Mouse (Mus musculus) right cerebral cortex, adult 2 months (tissue): ENCODE measurements around the gene Rfx8.
A peak's percentile ranks its signal among the peaks of the same experiment; 100 is the strongest.
"Not testable (repeated sequence)": the region's sequence is repeated elsewhere in the genome, so short reads cannot be mapped to it uniquely, and the experiment has no call there.

Experiments used
- DNase-seq, 2 experiments: peaks; one replicate each; pipeline ENCODE4 v3.0.0; 2021 to 2022; ENCODE audit warnings: low spot score in 2 of 2

The Rfx8 gene

DNA sequence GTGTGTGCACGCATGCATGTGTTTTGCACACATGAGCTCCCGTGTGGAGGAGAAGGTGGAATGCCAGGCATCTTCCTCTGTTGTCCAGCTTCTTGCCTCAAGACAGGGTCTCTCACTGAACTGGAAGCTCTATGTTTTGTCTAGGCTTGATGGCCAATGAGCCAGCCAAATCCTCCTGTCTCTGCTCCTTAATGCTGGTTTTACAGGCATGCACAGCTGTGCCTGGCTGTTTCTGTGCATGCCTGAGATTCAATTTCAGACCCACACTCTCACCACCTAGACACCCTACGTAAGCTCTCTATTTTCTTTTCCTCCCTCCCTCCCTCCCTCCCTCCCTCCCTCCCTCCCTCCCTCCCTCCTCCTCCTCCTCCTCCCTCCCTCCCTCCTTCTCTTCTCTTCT lies 28.8 kb downstream of the Rfx8 start:
- no peak for DNase-seq

- no peak for DNase-seq
Observed at GRCm38 (mm10) chr1:39691061-39691460, 29.7 kb downstream of the Rfx8 start.

GRCm38 (mm10) chr1:39688573-39688972 lies 32.2 kb downstream of the Rfx8 start:
- no peak for DNase-seq

DNA sequence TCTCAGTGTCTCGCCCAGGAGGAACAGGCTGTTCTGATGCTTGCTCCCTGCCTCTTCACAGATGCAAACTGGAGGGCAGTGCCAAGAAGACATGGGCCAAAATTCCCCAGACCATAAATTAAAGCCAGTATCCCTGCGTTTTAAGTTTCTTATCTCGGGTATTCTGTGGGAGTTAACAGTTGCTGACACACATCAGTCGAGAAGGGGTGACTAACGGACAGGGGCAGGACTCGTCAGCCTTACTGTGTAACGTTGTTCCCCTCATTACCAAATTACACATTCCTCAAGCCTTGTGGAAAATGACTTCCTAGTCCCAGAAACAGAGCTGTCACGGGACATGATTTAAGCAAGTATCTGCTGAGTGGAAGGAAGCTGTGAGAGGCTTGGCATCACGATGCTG lies 33.5 kb downstream of the Rfx8 start:
- DNase-seq = no peak

DNA sequence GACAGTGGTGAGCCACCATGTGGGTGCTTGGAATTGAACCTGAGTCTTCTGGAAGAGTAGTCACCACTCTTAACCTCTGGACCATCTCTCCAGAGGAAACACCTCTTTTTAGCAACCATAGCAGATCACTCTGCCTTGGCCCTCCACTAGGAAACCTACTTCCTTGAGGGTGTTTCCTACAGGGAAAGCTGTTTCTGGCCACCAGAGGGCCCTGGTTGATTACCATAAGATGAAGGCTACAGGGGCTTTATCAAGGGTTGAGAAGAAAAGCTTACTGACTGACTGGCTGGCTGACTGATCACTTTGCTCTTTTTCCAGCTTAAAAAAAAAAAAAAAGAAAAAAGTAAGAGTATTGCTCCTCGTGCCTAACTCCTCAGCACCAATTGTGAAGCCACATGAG lies 35.0 kb downstream of the Rfx8 start:
- peak; percentile 83 to 84 for DNase-seq

GRCm38 (mm10) chr1:39681638-39682037 lies 39.2 kb downstream of the Rfx8 start:
- no peak for DNase-seq

- DNase-seq = no peak
Observed at GRCm38 (mm10) chr1:39680546-39680945, 40.3 kb downstream of the Rfx8 start.

- DNase-seq = no peak
Observed at GRCm38 (mm10) chr1:39678883-39679282, 41.9 kb downstream of the Rfx8 start.

DNA sequence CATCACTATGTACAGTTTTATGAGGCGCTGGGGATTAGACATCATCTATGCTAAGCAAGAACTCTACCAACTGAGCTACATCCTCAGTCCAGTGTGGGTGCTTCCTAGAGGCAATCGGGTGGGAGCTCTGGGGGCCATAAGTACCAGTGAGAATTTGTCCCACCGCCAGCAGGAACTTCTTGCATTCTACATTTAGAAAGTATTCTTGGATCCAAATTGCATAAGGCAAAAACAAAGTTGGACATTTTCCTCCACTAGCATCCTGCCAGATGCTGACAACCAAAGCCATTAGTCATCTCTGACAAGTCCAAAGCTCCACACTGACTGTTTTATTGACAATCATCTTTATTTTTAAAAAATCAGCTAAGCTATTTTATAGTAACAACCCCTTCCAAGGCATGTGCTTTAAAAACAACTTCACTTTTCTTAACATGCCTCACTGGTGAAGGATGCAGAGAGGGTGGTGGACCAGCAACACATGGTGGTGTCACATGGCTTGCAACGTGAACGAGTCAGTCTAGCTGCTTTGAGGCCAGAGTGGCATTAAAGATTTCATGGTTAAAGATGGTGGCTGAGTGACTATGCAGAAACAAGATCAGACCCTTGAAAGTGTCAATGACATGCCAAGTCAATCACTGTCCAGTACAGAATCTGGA lies 44.4 kb downstream of the Rfx8 start:
- peak; percentile 52 to 53 for DNase-seq

DNA sequence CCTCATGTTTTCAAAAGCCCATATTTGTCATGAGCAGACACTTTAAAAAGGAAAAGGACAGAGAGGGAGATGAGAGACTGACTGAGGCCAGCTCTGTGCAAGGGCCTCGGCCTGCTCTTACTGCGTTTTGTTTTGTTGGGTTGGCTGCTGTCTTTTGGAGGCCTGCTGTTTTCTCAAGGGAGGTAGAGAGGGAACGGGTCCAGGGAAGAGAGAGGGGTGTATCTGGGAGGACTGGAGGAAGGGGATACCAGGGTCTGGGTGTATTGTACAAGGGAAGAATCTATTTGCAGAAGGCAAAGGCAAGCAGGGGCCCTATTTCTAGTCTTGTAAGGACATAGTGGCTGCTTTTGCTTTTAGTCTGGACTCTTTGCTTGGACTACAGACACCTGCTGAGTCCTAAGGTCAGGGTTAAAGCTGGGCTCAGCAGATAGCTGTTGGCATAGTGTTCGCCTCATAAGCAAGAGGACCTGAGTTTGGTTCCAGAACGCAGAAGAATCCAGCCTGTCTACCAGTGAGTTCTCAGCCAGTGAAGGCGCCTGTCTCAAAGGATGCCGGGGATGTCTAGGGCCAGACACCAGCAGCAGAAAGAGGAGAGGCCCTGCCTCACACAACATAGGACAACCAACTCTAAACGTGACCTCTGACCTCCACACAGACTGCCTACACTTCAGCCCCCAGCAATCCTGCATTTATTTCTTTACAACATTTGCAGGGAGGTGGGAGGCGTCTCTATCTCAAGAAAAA lies 48.3 kb downstream of the Rfx8 start:
- no peak for DNase-seq

- DNase-seq = no peak
Observed at GRCm38 (mm10) chr1:39670211-39670935, 50.4 kb downstream of the Rfx8 start.

- no peak for DNase-seq
Observed at GRCm38 (mm10) chr1:39666751-39667252, 54.0 kb downstream of the Rfx8 start.

GRCm38 (mm10) chr1:39664039-39664625 lies 56.7 kb downstream of the Rfx8 start:
- no peak for DNase-seq

- no peak for DNase-seq
Observed at GRCm38 (mm10) chr1:39663050-39663449, 57.7 kb downstream of the Rfx8 start.

DNA sequence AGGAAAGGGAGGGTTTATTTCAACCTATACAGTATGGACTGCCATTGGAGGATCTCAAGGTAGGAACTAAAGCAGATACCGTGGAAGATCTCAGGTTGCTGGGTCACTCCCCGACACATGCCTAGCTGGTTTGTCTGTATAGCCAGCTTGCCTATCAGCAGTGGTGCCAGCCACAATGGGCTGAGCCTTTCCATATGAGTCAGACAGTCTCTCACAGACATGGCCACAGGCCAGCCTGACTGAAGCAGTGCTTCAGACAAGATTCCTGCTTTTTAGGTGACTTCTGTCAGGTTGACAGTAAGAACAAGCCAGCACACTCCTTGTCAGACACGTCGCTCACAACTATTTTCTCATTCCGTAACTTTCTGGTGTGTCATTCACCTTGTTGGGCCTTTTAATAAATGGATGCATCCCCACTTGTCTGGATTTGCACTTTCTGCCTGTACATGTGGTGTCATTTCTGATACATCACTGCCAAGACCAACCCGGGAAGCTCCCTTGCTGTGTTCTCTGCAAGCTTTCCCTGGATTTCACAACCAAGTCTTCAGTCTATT lies 63.7 kb downstream of the Rfx8 start:
- no peak for DNase-seq

DNA sequence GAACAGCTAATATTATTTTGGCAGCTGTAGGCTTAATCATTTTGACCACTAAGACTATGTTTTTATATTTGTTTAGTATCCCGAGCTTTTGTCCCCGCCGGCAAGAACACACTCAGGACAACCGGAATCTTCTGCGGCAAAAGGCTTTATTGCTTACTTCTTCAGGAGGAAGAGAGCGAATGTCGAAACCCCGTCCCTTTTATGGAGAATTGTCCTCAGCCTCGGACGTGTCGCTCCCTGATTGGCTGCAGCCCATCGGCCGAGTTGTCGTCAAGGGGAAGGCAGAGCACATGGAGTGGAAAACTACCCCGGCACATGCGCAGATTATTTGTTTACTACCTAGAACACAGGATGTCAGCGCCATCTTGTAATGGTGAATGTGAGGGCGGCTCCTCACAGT lies 65.9 kb downstream of the Rfx8 start:
- not testable (repeated sequence) for DNase-seq

DNA sequence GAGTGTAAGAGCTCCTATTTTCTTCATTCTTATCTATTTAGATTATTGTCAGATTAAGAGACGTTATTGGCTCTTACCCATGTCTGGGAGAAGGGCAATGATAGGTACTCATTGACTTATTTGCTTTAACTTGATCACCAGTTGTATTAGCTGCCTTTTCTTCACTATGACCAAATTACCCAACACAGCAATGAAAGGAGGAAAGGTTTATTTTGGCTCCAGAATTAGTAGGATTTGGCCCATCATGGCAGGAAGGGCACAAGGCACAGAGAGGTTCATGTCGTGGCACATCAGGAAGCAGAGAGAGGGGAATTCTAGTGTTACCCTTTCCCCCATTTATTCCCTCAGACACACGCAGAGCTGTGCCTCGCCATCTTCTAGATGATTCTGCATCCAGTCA lies 67.8 kb downstream of the Rfx8 start:
- no peak for DNase-seq

GRCm38 (mm10) chr1:39651241-39651548 lies 69.6 kb downstream of the Rfx8 start, which contains the start of gene Creg2:
Creg2 (minus strand) TSS chr1:39651474.
- peak in 1 of 2 experiments; percentile 82 for DNase-seq

DNA sequence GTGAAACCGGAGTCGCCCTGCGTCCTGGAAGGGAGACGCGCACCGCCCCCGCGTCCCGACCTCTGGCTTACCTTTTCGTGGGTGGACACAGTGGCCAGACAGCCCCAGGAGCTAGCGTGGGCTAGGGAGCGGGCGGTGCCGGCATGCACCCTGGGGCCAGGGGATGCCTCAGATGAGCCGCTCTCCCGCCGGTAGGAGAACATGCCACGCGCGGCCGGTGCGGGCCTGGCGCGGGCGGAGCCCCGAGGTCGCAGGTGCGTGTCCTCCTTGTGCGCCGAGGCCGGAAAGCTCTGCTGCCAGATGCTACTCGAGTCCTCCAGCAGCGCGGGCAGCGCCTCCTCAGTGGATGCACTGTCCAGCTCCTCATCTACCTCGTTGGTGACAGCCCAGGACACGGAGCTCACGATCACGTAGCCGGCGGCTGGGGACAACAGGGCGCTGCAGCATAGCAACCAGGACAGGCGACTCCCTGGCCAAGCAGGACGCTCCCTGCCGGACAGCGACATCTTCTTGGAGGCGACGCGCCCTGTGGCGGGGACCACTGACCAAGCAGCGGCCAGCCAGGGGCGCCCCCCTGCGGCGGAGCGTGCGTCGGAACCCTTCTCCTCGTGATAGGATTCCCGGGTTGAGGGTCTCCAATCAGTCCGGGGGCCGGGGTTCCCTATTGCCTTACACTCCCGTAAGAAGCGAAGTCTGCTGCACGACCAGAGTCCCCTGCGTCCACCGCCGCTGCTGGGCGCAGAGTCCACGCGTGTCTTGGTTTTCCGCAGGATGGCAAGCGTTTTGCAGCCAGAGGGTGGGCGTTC lies 70.2 kb downstream of the Rfx8 start:
- DNase-seq = peak; percentile 77 to 81

- DNase-seq = peak; percentile 78 to 80
Observed at GRCm38 (mm10) chr1:39649691-39650434, 70.9 kb downstream of the Rfx8 start.
